Mouse (Mus musculus): ENCODE data around the gene Scimp.
"Not testable (repeated sequence)": the region's sequence is repeated elsewhere in the genome, so short reads cannot be mapped to it uniquely, and the experiment has no call there.

Gene Scimp

GRCm38 (mm10) chr11:70811471-70812240, 730 bp downstream of the Scimp start:
- no peak for DNase-seq (ENCODE audit: low read depth, low spot score)

- DNase-seq (ENCODE audit: low read depth, low spot score), result no peak
These were observed 1.3 kb downstream of the Scimp start for GRCm38 (mm10) chr11:70811041-70811440.

- no peak for DNase-seq (ENCODE audit: low read depth, low spot score)
These were observed 3.4 kb downstream of the Scimp start for GRCm38 (mm10) chr11:70809011-70809410.

- no peak for DNase-seq (ENCODE audit: low read depth, low spot score)
These were observed 4.3 kb downstream of the Scimp start for GRCm38 (mm10) chr11:70808101-70808500.

GRCm38 (mm10) chr11:70807630-70808029, 4.8 kb downstream of the Scimp start:
- no peak for DNase-seq (ENCODE audit: low read depth, low spot score)

- no peak for DNase-seq (ENCODE audit: low read depth, low spot score)
These were observed 5.7 kb downstream of the Scimp start for GRCm38 (mm10) chr11:70806697-70807096.

GRCm38 (mm10) chr11:70805641-70806175, 6.7 kb downstream of the Scimp start:
- DNase-seq (ENCODE audit: low read depth, low spot score), result no peak

GRCm38 (mm10) chr11:70804395-70804794, 8.0 kb downstream of the Scimp start:
- no peak for DNase-seq (ENCODE audit: low read depth, low spot score)

- no peak for DNase-seq (ENCODE audit: low read depth, low spot score)
These were observed 8.6 kb downstream of the Scimp start for GRCm38 (mm10) chr11:70803711-70804200.

GRCm38 (mm10) chr11:70802865-70803261, 9.5 kb downstream of the Scimp start:
- no peak for DNase-seq (ENCODE audit: low read depth, low spot score)

GRCm38 (mm10) chr11:70802208-70802864, 10.1 kb downstream of the Scimp start:
- no peak for DNase-seq (ENCODE audit: low read depth, low spot score)

- no peak for DNase-seq (ENCODE audit: low read depth, low spot score)
These were observed 20.0 kb downstream of the Scimp start for GRCm38 (mm10) chr11:70792409-70792808.

GRCm38 (mm10) chr11:70791676-70792075, 20.7 kb downstream of the Scimp start:
- no peak for DNase-seq (ENCODE audit: low read depth, low spot score)

GRCm38 (mm10) chr11:70790874-70791551, 21.4 kb downstream of the Scimp start:
- DNase-seq (ENCODE audit: low read depth, low spot score), result no peak

GRCm38 (mm10) chr11:70790426-70790825, 22.0 kb downstream of the Scimp start:
- no peak for DNase-seq (ENCODE audit: low read depth, low spot score)

GRCm38 (mm10) chr11:70788972-70789655, 23.3 kb downstream of the Scimp start:
- DNase-seq (ENCODE audit: low read depth, low spot score), result no peak

- DNase-seq (ENCODE audit: low read depth, low spot score), result no peak
These were observed 25.3 kb downstream of the Scimp start for GRCm38 (mm10) chr11:70787052-70787451.

- no peak for DNase-seq (ENCODE audit: low read depth, low spot score)
These were observed 26.5 kb downstream of the Scimp start for GRCm38 (mm10) chr11:70785908-70786307.

GRCm38 (mm10) chr11:70778058-70778457, 34.3 kb downstream of the Scimp start:
- DNase-seq (ENCODE audit: low read depth, low spot score), result not testable (repeated sequence)

GRCm38 (mm10) chr11:70777634-70778033, 34.8 kb downstream of the Scimp start:
- no peak for DNase-seq (ENCODE audit: low read depth, low spot score)

GRCm38 (mm10) chr11:70776830-70777571, 35.4 kb downstream of the Scimp start:
- DNase-seq (ENCODE audit: low read depth, low spot score), result peak; percentile 39

Data from retina, adult 2 months (tissue).